Mouse (Mus musculus): ENCODE measurements around the gene Snip1. TPM values are rescaled to one million over a fixed set of nuclear protein-coding genes. Genes with fewer than 3 reads are reported as not detected.

The Snip1 gene
- polyA plus RNA-seq (2015; fragmentation: Nextera tagmentation; extraction: Ambion mirVana) = 18.5 and 19.0 TPM in 2 replicates

- Histone ChIP-seq H3K9ac (ENCODE audit: low read length) (peak within 1 kb of the TSS; percentile 96), H3K4me1 (ENCODE audit: control insufficient read depth, insufficient read depth, low read length) (peaks cover 8% of the 10 kb centered on the region), H3K27me3 (ENCODE audit: control insufficient read depth, insufficient read depth, low read length) (no peaks in the 10 kb centered on the region), H3K27ac (ENCODE audit: low read length) (peak within 1 kb of the TSS; percentile 66), H3K36me3 (ENCODE audit: control insufficient read depth, insufficient read depth) (peaks cover 15% of the 10 kb centered on the region), H3K4me2 (ENCODE audit: low read depth, low read length) (peak within 1 kb of the TSS; percentile 97), H3K4me3 (ENCODE audit: low read length) (peak within 1 kb of the TSS; percentile 94), H3K9me3 (replicated peaks; ENCODE audit: control insufficient read depth, low read length) (no peaks in the 10 kb centered on the region)
- peak; percentile 91 for ATAC-seq (replicated peaks; ENCODE audit: extremely low read depth, insufficient read depth, low FRiP score)
- under 1% methylated on average over 78 of the region's 78 CpGs for WGBS
Observed at GRCm38 (mm10) chr4:125066490-125067370, at the start of gene Snip1. Gene Snip1, plus strand, starts transcription at chr4:125066672.

- Histone ChIP-seq H3K9me3 (replicated peaks; ENCODE audit: control insufficient read depth, low read length) (no peaks in the 10 kb centered on the region), H3K9ac (ENCODE audit: low read length) (no peak overlapping the region), H3K4me1 (ENCODE audit: control insufficient read depth, insufficient read depth, low read length) (no peaks in the 10 kb centered on the region), H3K4me2 (ENCODE audit: low read depth, low read length) (no peak overlapping the region), H3K36me3 (ENCODE audit: control insufficient read depth, insufficient read depth) (no peaks in the 10 kb centered on the region), H3K27me3 (ENCODE audit: control insufficient read depth, insufficient read depth, low read length) (peaks cover 4% of the 10 kb centered on the region), H3K4me3 (ENCODE audit: low read length) (no peak overlapping the region), H3K27ac (ENCODE audit: low read length) (no peak overlapping the region)
- no peak for ATAC-seq (replicated peaks; ENCODE audit: extremely low read depth, insufficient read depth, low FRiP score)
- 56% methylated on average over 11 of the region's 11 CpGs for WGBS
Observed at GRCm38 (mm10) chr4:125017431-125017830, 49.0 kb upstream of the Snip1 start.

- no peak overlapping the region for H3K9ac ChIP-seq (ENCODE audit: low read length)
- no peak overlapping the region for H3K27ac ChIP-seq (ENCODE audit: low read length)
- ATAC-seq (replicated peaks; ENCODE audit: extremely low read depth, insufficient read depth, low FRiP score) = no peak
- peaks cover 4% of the 10 kb centered on the region for H3K27me3 ChIP-seq (ENCODE audit: control insufficient read depth, insufficient read depth, low read length)
- H3K9me3 ChIP-seq (replicated peaks; ENCODE audit: control insufficient read depth, low read length) = no peaks in the 10 kb centered on the region
- 28% methylated on average over 11 of the region's 11 CpGs for WGBS
- H3K4me1 ChIP-seq (ENCODE audit: control insufficient read depth, insufficient read depth, low read length) = no peaks in the 10 kb centered on the region
- H3K36me3 ChIP-seq (ENCODE audit: control insufficient read depth, insufficient read depth) = no peaks in the 10 kb centered on the region
- no peak overlapping the region for H3K4me2 ChIP-seq (ENCODE audit: low read depth, low read length)
- no peak overlapping the region for H3K4me3 ChIP-seq (ENCODE audit: low read length)
Observed at GRCm38 (mm10) chr4:125020780-125021538, 45.5 kb upstream of the Snip1 start.

GRCm38 (mm10) chr4:125029891-125030614, 36.4 kb upstream of the Snip1 start:
- Histone ChIP-seq H3K9me3 (replicated peaks; ENCODE audit: control insufficient read depth, low read length) (no peaks in the 10 kb centered on the region), H3K4me2 (ENCODE audit: low read depth, low read length) (peak overlapping the region; percentile 98), H3K4me1 (ENCODE audit: control insufficient read depth, insufficient read depth, low read length) (peaks cover 11% of the 10 kb centered on the region), H3K27me3 (ENCODE audit: control insufficient read depth, insufficient read depth, low read length) (peaks cover 2% of the 10 kb centered on the region; the same call in 1 of the 2 replicates), H3K9ac (ENCODE audit: low read length) (peak overlapping the region; percentile 96), H3K36me3 (ENCODE audit: control insufficient read depth, insufficient read depth) (peaks cover 4% of the 10 kb centered on the region; the same call in 1 of the 2 replicates), H3K27ac (ENCODE audit: low read length) (peak overlapping the region; percentile 66; the same call in 1 of the 2 replicates), H3K4me3 (ENCODE audit: low read length) (peak overlapping the region; percentile 99)
- under 1% methylated on average over 50 of the region's 50 CpGs for WGBS
- peak; percentile 99 for ATAC-seq (replicated peaks; ENCODE audit: extremely low read depth, insufficient read depth, low FRiP score)

GRCm38 (mm10) chr4:125034341-125034740, 32.1 kb upstream of the Snip1 start:
- Histone ChIP-seq H3K4me2 (ENCODE audit: low read depth, low read length) (no peak overlapping the region), H3K9me3 (replicated peaks; ENCODE audit: control insufficient read depth, low read length) (no peaks in the 10 kb centered on the region), H3K4me1 (ENCODE audit: control insufficient read depth, insufficient read depth, low read length) (peaks cover 11% of the 10 kb centered on the region), H3K27me3 (ENCODE audit: control insufficient read depth, insufficient read depth, low read length) (no peaks in the 10 kb centered on the region), H3K9ac (ENCODE audit: low read length) (no peak overlapping the region), H3K27ac (ENCODE audit: low read length) (no peak overlapping the region), H3K4me3 (ENCODE audit: low read length) (no peak overlapping the region), H3K36me3 (ENCODE audit: control insufficient read depth, insufficient read depth) (peaks cover 25% of the 10 kb centered on the region)
- WGBS = 87% methylated on average over 4 of the region's 4 CpGs
- no peak for ATAC-seq (replicated peaks; ENCODE audit: extremely low read depth, insufficient read depth, low FRiP score)

GRCm38 (mm10) chr4:125044454-125044853, 22.0 kb upstream of the Snip1 start:
- H3K27ac ChIP-seq (ENCODE audit: low read length) = no peak overlapping the region
- H3K4me2 ChIP-seq (ENCODE audit: low read depth, low read length) = no peak overlapping the region
- 85% methylated on average over 7 of the region's 7 CpGs for WGBS
- peaks cover 73% of the 10 kb centered on the region for H3K36me3 ChIP-seq (ENCODE audit: control insufficient read depth, insufficient read depth)
- no peak overlapping the region for H3K9ac ChIP-seq (ENCODE audit: low read length)
- H3K9me3 ChIP-seq (replicated peaks; ENCODE audit: control insufficient read depth, low read length) = no peaks in the 10 kb centered on the region
- H3K27me3 ChIP-seq (ENCODE audit: control insufficient read depth, insufficient read depth, low read length) = no peaks in the 10 kb centered on the region
- H3K4me1 ChIP-seq (ENCODE audit: control insufficient read depth, insufficient read depth, low read length) = no peaks in the 10 kb centered on the region
- H3K4me3 ChIP-seq (ENCODE audit: low read length) = no peak overlapping the region
- no peak for ATAC-seq (replicated peaks; ENCODE audit: extremely low read depth, insufficient read depth, low FRiP score)

GRCm38 (mm10) chr4:125055385-125055784, 11.1 kb upstream of the Snip1 start:
- Histone ChIP-seq H3K36me3 (ENCODE audit: control insufficient read depth, insufficient read depth) (peaks cover 39% of the 10 kb centered on the region), H3K9ac (ENCODE audit: low read length) (no peak overlapping the region), H3K27ac (ENCODE audit: low read length) (no peak overlapping the region), H3K27me3 (ENCODE audit: control insufficient read depth, insufficient read depth, low read length) (no peaks in the 10 kb centered on the region), H3K4me1 (ENCODE audit: control insufficient read depth, insufficient read depth, low read length) (peaks cover 14% of the 10 kb centered on the region), H3K4me3 (ENCODE audit: low read length) (no peak overlapping the region), H3K4me2 (ENCODE audit: low read depth, low read length) (no peak overlapping the region), H3K9me3 (replicated peaks; ENCODE audit: control insufficient read depth, low read length) (no peaks in the 10 kb centered on the region)
- WGBS = 67% methylated on average over 9 of the region's 9 CpGs
- no peak; the same call in 1 of the 2 replicates for ATAC-seq (replicated peaks; ENCODE audit: extremely low read depth, insufficient read depth, low FRiP score)

GRCm38 (mm10) chr4:125056476-125056875, 10.0 kb upstream of the Snip1 start:
- Histone ChIP-seq H3K4me1 (ENCODE audit: control insufficient read depth, insufficient read depth, low read length) (peaks cover 14% of the 10 kb centered on the region), H3K9me3 (replicated peaks; ENCODE audit: control insufficient read depth, low read length) (no peaks in the 10 kb centered on the region), H3K27me3 (ENCODE audit: control insufficient read depth, insufficient read depth, low read length) (no peaks in the 10 kb centered on the region), H3K4me2 (ENCODE audit: low read depth, low read length) (no peak overlapping the region), H3K9ac (ENCODE audit: low read length) (no peak overlapping the region), H3K27ac (ENCODE audit: low read length) (no peak overlapping the region), H3K4me3 (ENCODE audit: low read length) (no peak overlapping the region), H3K36me3 (ENCODE audit: control insufficient read depth, insufficient read depth) (peaks cover 37% of the 10 kb centered on the region)
- ATAC-seq (replicated peaks; ENCODE audit: extremely low read depth, insufficient read depth, low FRiP score) = no peak
- WGBS = 89% methylated on average over 4 of the region's 4 CpGs

Data from heart, embryonic 16.5 days (tissue).